Mouse (Mus musculus) embryo, embryonic 11.5 days (tissue): ENCODE data around the gene Pear1.
"Not testable (repeated sequence)": the region's sequence is repeated elsewhere in the genome, so short reads cannot be mapped to it uniquely, and the experiment has no call there.

Experiments used
- DNase-seq: peaks from one replicate; pipeline ENCODE4 v3.0.0-alpha.2; 2012; ENCODE audit warnings: low read depth, low spot score

The Pear1 gene

DNA sequence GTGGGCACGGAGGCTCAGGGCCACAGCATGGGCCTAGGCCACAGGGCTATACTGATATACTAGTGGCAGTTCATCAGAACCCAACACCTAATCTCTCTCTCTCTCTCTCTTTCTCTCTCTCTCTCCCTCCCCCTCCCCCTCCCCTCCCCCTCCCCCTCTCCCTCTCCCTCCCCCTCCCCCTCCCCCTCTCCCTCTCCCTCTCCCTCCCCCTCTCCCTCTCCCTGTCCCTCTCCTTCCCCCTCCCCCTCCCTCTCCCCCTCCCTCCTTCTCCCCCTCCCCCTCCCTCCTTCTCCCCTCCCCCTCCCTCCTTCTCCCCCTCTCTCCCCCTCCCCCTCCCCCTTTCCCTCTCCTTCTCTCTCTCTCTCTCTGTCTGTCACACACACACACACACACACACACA is at the start of gene Pear1:
Pear1 (minus strand) TSS at position 101 of the 400 bp plus-strand sequence.
- DNase-seq: not testable (repeated sequence)

- not testable (repeated sequence) for DNase-seq
Measured at GRCm38 (mm10) chr3:87864111-87864510, 40.0 kb upstream of the Pear1 start.

DNA sequence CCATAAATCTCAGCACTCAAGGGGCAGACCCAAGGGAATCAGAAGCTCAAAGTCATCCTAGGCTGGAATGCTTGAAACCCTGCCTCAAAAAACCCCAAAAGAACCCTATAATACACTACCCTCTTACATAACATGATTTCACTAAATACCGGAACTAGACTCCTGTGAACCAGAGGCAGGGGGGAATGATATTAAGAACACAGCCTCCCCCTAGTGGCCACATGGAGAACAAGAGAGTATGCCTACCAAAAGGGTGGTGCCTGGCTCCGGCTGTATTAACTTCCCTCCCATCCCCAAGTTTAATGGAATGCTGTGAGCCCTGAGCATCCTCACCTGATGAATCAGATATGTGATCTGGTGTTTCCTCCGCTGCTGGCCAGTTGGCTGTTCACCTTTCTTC is 35.7 kb upstream of the Pear1 start:
- DNase-seq: peak; percentile 50

- no peak for DNase-seq
Measured at GRCm38 (mm10) chr3:87857666-87858065, 33.6 kb upstream of the Pear1 start.

- DNase-seq: no peak
Measured at GRCm38 (mm10) chr3:87855936-87856335, 31.8 kb upstream of the Pear1 start.

- DNase-seq: no peak
Measured at GRCm38 (mm10) chr3:87854795-87855568, 30.9 kb upstream of the Pear1 start.

- no peak for DNase-seq
Measured at GRCm38 (mm10) chr3:87849117-87849516, 25.0 kb upstream of the Pear1 start.

DNA sequence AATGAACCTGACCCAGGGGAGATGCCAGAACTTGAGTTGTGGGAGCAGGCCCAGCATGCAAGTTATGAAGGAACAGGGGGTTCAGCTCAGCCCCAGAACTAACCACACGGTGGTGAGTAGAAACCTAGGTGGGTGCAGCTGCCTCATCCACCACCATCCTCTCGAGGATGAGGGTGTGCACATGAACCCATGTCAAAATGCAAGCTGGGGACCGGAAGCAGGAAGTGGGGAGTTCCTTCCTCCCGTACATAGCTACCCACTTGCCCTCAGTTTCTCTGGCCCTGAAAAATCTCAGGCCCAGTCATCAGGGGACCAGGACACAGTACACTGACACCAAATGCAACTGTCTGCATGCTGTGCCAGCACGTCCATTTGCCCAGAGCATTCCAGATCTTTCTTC is 23.6 kb upstream of the Pear1 start:
- DNase-seq: no peak

GRCm38 (mm10) chr3:87846650-87847110 is 22.6 kb upstream of the Pear1 start, which contains the start of gene Sh2d2a:
Gene Sh2d2a, plus strand, starts transcription at chr3:87846755.
- no peak for DNase-seq

DNA sequence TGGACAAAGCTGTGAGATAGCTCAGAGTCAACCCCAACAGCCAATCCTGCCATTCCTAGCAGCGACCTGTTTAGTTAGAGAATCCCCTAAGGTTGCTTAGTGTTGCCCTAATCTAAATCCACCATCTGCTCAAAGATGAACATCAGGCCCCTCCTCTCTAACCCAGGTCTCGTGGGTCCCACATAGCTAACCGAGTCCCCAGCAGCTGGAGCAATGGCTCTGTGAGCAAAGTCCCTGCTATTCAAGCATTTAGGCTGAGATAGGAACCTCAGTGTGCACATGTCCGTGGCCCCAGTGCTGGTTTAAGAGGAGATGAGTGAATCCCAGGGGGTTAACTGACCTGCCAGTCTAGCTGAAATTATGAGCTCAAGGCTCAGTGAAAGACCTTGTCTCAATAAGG is 22.1 kb upstream of the Pear1 start:
- no peak for DNase-seq

DNA sequence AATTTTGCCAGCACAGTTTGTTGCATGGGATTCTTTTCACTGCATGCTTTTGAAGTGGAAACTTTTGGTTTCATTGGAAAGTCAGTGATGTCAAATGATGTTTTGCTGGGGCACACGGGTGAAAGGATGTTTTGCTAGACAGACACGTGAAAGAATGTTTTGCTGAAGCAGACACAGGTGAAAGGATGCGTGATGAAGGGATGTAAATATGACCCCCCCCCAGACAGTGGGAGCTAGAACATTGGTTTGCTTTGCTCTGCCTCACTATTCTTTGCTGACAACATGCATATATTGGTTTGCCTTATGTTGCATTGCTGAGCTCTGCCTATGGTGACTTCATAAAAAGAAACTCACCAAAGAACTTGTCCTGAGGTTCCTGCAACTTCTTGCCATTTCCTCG is 20.9 kb upstream of the Pear1 start:
- DNase-seq: no peak

- no peak for DNase-seq
Measured at GRCm38 (mm10) chr3:87840858-87841257, 16.8 kb upstream of the Pear1 start.

- DNase-seq: peak; percentile 62
Measured at GRCm38 (mm10) chr3:87838622-87839021, 14.5 kb upstream of the Pear1 start.

- no peak for DNase-seq
Measured at GRCm38 (mm10) chr3:87833482-87833881, 9.4 kb upstream of the Pear1 start.

DNA sequence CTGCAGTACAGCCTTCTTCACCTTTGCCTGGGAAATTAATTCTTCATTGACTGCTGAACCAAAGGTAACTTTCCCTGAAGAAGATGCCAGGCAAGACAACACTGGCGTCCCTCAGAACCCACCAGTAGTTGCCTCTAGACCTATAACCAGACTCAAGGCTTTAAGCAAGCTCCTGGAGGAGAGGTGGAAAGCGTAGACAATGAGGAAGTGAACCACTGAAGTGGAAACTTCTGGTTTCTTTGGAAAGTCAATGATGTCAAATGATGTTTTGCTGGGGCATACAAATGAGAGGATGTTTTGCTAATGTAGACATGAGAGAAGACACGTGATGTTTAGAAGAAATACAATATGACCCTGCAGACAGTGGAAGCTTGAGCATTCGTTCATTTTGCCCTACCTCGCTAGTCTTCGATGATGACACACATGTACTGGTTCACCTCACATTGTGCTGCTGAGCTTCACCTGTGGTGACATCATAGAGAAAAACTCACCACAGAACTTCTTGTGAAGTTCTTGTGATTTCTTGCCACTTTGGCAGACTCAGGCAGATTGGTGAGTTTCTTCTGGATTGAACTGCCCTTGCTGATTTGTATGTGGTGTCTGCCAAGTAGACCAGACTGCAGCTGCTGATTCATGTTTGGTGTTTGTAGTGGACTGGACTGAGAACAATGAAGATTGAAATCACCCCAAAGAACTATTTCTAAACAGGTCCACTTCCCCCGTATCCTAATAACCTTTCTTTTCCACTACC is 8.2 kb upstream of the Pear1 start:
- no peak for DNase-seq

DNA sequence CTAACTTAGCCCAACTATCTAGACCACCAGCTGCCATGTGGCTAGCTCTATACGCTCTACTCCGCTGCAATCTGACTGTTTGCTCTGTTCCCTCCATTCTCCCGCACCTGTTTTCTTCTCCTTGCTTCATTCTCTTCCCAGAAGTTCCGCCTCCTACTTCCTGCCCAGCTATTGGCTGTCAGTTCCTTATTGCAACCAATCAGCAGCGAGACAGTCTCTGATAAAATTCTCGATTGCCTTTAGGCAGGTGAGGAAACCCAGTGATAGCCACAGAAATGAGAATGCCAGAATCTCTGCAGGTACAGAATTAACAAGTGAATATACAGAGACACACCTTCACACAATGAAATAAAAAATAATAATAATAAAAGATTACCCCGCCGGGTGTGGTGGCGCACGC is 4.9 kb upstream of the Pear1 start:
- no peak for DNase-seq

DNA sequence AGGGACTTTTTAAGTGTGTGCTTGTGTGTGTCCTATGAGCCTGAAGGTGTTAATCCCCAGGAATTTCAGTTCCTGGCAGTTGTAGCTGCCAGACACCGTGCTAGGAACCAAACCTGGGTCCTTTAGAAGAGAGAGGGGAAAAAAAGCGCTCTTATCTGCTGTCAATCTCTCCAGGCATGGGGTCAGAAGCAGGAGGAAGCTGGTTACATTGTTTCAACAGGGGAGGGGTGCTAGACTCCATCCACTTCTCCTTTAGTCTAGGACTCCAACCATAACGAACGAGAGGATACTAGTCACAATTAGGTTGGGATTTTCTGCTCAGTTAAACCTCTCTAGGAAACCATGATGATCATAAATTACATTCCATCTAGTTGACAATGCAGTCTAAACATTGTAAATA is 4.3 kb upstream of the Pear1 start:
- no peak for DNase-seq

DNA sequence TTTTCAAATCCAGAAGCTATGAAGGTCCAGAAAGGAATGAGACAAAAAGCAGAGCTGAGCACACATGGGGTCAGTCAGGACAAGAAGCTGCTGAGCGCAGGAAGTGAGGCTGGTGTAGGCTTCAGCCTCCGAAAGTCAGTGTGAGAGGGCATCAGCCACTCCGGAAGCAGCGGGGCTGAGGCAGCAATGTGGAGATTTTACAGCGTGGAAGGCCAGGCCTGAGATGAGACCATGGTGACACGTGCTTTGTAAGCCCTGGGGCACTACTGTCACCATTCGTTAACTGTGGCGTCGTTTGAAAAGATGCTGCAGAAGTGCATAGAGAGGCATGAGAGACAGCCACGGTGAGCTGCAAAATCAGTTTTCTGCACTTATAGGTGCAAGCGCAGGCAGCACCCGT is 5.9 kb downstream of the Pear1 start:
- DNase-seq: no peak

DNA sequence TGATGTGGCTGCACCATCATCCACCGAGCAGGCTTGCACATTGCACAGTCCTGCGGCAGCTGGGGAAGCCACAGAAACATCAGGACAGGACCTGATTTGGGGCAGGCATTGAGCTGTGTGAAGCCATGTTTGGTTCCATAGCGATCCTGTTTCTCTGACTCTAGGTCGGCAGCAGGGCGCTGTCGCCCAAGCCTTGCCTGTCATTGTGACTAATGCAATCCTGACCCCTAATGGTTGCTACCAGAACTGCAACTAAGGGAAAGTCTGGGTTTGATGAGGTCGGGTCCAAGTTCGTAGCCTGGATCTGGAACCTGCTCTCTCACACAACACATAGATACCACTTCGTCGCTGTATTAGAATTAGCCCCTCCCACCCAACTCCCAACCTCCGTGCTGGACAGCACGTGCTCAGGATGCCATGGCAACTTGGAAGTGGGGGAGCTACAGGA is 7.4 kb downstream of the Pear1 start:
- peak; percentile 74 for DNase-seq

GRCm38 (mm10) chr3:87816166-87816565 is 7.9 kb downstream of the Pear1 start:
- DNase-seq: no peak

DNA sequence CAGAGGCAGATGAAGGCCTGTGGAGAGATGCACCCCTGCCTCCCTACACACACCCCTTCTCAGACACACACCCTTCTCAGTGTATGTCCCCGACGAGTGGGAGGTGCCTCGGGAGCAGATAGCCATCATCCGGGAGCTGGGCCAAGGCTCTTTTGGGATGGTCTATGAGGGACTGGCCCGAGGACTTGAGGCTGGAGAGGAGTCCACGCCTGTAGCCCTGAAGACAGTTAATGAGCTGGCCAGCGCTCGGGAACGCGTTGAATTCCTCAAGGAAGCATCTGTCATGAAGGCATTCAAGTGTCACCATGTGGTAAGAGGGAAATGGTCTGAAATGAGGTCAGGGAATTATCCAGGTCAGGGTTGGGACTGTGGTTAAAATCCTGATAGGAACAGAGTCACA is 11.2 kb downstream of the Pear1 start:
- no peak for DNase-seq

DNA sequence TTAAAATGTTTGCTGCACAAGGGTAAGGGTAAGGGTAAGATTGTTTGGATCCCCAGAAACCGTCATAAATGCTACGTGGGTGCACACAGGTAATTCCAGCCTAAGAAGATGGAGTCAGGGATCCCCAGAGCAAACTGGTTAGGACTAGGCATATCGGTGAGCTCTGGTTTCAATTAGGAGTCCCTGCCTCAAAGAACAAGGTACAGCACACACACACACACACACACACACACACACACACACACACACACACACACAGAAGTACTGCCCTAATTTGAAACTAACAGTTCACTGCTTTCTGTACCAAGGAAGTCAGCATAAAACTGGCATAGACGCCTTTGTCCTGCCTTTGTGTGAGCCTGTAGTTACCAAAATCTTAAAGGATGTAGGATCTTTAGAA is 11.7 kb downstream of the Pear1 start:
- no peak for DNase-seq

DNA sequence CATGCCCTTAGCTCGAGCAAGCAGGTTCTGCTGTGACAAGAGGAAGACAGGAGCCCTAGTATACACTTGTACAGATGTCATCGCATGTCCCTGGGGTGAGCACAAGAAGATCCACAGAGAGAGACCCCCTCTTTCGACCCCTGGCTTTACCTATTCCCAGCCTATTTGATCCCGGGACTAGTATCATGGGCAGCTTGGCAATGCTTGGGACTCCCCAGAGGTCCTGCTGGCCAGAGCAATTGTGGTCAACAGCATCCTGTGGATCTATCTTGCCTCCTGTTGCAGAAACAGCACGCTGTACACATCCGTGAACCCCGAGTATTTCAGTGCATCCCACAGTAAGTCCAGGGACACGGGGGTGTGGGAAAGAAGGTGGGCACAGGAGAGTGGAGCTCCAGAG is 12.8 kb downstream of the Pear1 start:
- DNase-seq: no peak
